Mouse (Mus musculus) adrenal gland, postnatal 36 days (tissue): ENCODE measurements around the gene Axl. TPM values are rescaled to one million over a fixed set of nuclear protein-coding genes. Genes with fewer than 3 reads are reported as not detected.
"Not testable (repeated sequence)": the region's sequence is repeated elsewhere in the genome, so short reads cannot be mapped to it uniquely, and the experiment has no call there.

Experiments used
- DNase-seq, 2 experiments: peaks; one replicate each; pipeline ENCODE4 v3.0.0; 2021; ENCODE audit warnings: mixed read lengths in 1 of 2
- total RNA-seq, 2 experiments: library from RNA; stranded (reverse); gene quantifications; 2 replicates each; pipeline ENCODE4 v1.2.3; 2021

Gene Axl
- total RNA-seq, 2 experiments from 2014 or later = 50.7 to 63.4 TPM

GRCm38 (mm10) chr7:25754439-25754737 lies 34.1 kb downstream of the Axl start:
- DNase-seq = no peak

- DNase-seq = peak; percentile 47 to 70
Measured at GRCm38 (mm10) chr7:25753643-25754438, 34.7 kb downstream of the Axl start.

- no peak for DNase-seq
Measured at GRCm38 (mm10) chr7:25753076-25753475, 35.4 kb downstream of the Axl start.

GRCm38 (mm10) chr7:25746844-25747243 lies 41.7 kb downstream of the Axl start:
- DNase-seq = no peak

- DNase-seq = no peak
Measured at GRCm38 (mm10) chr7:25738277-25738676, 50.2 kb downstream of the Axl start.

GRCm38 (mm10) chr7:25736920-25737319 lies 51.6 kb downstream of the Axl start:
- DNase-seq = no peak

GRCm38 (mm10) chr7:25734991-25735390 lies 53.5 kb downstream of the Axl start:
- DNase-seq = no peak

- no peak for DNase-seq
Measured at GRCm38 (mm10) chr7:25731294-25732055, 57.0 kb downstream of the Axl start.

GRCm38 (mm10) chr7:25729862-25730261 lies 58.6 kb downstream of the Axl start:
- peak in 1 of 2 experiments; percentile 47 for DNase-seq

- DNase-seq = no peak
Measured at GRCm38 (mm10) chr7:25729396-25729795, 59.1 kb downstream of the Axl start.

GRCm38 (mm10) chr7:25727800-25728199 lies 60.7 kb downstream of the Axl start:
- DNase-seq = no peak

GRCm38 (mm10) chr7:25725886-25726285 lies 62.6 kb downstream of the Axl start:
- no peak for DNase-seq

GRCm38 (mm10) chr7:25721776-25722175 lies 66.7 kb downstream of the Axl start:
- DNase-seq = not testable (repeated sequence)

GRCm38 (mm10) chr7:25720760-25721159 lies 67.7 kb downstream of the Axl start:
- no peak for DNase-seq

- peak; percentile 78 to 83 for DNase-seq
Measured at GRCm38 (mm10) chr7:25719761-25720610, 68.5 kb downstream of the Axl start.

GRCm38 (mm10) chr7:25718788-25719417 lies 69.6 kb downstream of the Axl start, which contains the start of gene Ccdc97:
Ccdc97 (minus strand) TSS chr7:25719088.
- peak; percentile 93 for DNase-seq

- DNase-seq = no peak
Measured at GRCm38 (mm10) chr7:25717478-25717877, 71.0 kb downstream of the Axl start.

GRCm38 (mm10) chr7:25715731-25716271 lies 72.7 kb downstream of the Axl start:
- DNase-seq = no peak

GRCm38 (mm10) chr7:25714581-25714980 lies 73.9 kb downstream of the Axl start:
- no peak for DNase-seq

GRCm38 (mm10) chr7:25712801-25713200 lies 75.7 kb downstream of the Axl start:
- no peak for DNase-seq

GRCm38 (mm10) chr7:25711731-25712197 lies 76.7 kb downstream of the Axl start:
- DNase-seq = peak; percentile 49 to 58

- no peak for DNase-seq
Measured at GRCm38 (mm10) chr7:25711165-25711564, 77.3 kb downstream of the Axl start.
